Mouse (Mus musculus): ENCODE results near the gene Cd80. TPM values are rescaled to one million over a fixed set of nuclear protein-coding genes. Genes with fewer than 3 reads are reported as not detected.

The Cd80 gene
- 0.32 and 0.33 TPM in 2 replicates for polyA plus RNA-seq (2012; rRNA removed)

DNA sequence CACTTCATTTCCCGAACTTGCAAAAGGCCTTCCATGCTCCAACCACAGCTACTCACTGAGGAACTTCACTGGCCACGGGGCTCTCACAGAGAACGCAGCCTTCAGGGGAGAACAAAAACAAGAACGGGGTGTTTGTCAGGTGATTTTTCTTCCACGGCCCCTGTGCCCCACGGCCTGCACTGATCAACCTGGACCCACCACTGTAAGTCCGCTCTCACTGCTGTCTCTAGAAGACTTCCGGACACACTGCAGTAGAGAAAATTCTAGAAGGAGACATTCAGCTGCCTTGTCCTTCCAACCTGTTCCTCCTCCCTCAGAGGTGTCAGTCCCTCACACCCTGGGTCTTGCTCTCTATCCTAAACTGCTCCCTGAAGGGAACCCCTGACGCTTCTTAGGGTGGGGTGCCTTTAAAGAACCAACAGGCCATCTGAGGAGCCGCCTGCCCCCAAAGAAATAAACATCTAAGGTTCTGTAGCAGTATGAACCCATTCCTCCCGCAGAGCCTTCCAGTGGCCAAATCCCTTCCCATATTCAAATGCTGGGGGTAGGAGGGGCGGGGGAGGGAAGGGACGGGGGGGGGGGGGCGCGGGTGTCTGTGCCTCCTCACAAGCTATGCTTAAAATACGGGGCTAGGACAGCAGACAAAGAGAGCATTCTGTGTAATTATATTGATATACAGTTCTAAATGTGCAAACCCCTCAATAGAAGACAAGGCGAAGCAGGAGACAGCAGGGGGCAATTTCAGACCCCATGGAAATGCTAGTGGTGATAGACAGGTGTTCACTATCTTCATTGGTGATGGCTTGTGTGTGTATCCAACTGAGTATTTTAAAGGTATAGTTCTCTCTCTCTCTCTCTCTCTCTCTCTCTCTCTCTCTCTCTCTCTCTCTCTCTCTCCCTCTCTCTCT, at the start of gene Cd80:
TSS of gene Cd80 (plus strand) at position 51 of the 908 bp plus-strand sequence.
- no peak for TF ChIP-seq POLR2A (IDR thresholded peaks at IDR 0.05; ENCODE audit: borderline replicate concordance, extremely low read depth, insufficient read depth, insufficient read length, poor library complexity, severe bottlenecking)
- TF ChIP-seq CTCF (IDR thresholded peaks at IDR 0.05; ENCODE audit: borderline replicate concordance, extremely low read depth, insufficient read depth, insufficient read length): no peak
- DNase-seq (ENCODE audit: low read depth): no peak

DNA sequence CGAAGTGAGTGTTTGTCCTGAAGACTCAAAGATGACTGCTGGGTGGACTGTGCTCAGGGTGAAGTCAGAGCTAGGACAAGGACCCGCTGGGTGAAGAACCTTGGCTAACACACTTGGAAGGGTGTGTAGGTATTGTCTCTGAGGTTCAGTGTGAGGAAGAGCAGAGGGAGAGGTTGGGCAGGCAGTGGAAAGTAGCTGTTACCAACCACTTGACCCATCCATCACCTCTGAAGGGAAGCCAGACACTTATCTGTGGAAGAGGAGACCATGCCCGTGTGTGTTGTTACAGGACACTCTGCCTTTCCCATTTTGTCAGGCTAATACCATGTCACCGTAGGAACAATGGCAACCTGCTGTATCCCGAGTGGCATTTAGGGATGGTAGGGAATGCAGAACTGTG, 49.1 kb upstream of the Cd80 start:
- no peak for TF ChIP-seq CTCF (IDR thresholded peaks at IDR 0.05; ENCODE audit: borderline replicate concordance, extremely low read depth, insufficient read depth, insufficient read length)
- no peak for TF ChIP-seq POLR2A (IDR thresholded peaks at IDR 0.05; ENCODE audit: borderline replicate concordance, extremely low read depth, insufficient read depth, insufficient read length, poor library complexity, severe bottlenecking)

DNA sequence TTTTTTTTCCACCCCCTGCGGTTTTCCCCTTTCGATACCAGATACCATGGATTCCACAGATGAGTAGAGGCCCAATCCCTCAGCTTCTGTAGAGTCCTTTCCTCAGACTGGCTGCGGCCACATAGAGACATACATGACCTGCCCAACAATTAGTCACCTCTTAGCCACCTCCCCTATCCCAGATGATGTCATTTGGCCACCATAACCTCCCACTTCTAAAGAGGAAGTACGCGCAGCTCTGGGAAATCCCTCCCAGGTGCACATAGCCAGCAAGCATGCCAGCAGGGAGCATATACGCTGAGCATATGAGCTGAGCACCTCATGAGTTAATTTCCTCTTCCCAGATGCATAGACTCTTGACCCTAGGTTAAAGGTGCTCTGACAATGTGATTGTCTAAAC, 48.7 kb upstream of the Cd80 start:
- TF ChIP-seq POLR2A (IDR thresholded peaks at IDR 0.05; ENCODE audit: borderline replicate concordance, extremely low read depth, insufficient read depth, insufficient read length, poor library complexity, severe bottlenecking) (no peak), CTCF (IDR thresholded peaks at IDR 0.05; ENCODE audit: borderline replicate concordance, extremely low read depth, insufficient read depth, insufficient read length) (no peak)
- DNase-seq (ENCODE audit: low read depth): no peak

More for the DNA sequence above, 49.1 kb upstream of the Cd80 start:
- DNase-seq (ENCODE audit: low read depth): no peak

DNA sequence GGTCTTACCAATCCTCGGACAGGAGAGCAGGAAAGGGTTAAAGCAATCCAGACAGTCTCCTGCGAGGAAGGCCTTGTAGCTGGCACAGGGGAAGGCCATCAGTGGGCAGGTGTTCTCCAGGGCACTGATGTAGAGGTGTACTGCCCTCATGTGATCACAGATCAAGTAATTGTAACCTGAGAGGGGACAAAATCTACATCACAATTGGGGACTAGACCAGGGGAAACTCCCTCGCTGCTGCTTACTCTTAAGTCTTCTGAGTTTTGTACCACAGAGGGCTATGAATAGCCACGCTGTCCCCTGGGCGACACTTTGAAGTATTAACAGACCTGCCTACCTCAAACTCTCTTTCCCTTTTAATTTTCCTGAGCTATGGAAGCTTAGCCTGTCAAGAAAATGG, 47.8 kb upstream of the Cd80 start:
- DNase-seq (ENCODE audit: low read depth): no peak
- TF ChIP-seq CTCF (IDR thresholded peaks at IDR 0.05; ENCODE audit: borderline replicate concordance, extremely low read depth, insufficient read depth, insufficient read length) (no peak), POLR2A (IDR thresholded peaks at IDR 0.05; ENCODE audit: borderline replicate concordance, extremely low read depth, insufficient read depth, insufficient read length, poor library complexity, severe bottlenecking) (no peak)

- TF ChIP-seq CTCF (IDR thresholded peaks at IDR 0.05; ENCODE audit: borderline replicate concordance, extremely low read depth, insufficient read depth, insufficient read length) (no peak), POLR2A (IDR thresholded peaks at IDR 0.05; ENCODE audit: borderline replicate concordance, extremely low read depth, insufficient read depth, insufficient read length, poor library complexity, severe bottlenecking) (no peak)
- no peak for DNase-seq (ENCODE audit: low read depth)
Measured at GRCm38 (mm10) chr16:38408416-38408815, 46.9 kb upstream of the Cd80 start.

GRCm38 (mm10) chr16:38414953-38415352, 40.4 kb upstream of the Cd80 start:
- no peak for DNase-seq (ENCODE audit: low read depth)
- TF ChIP-seq CTCF (IDR thresholded peaks at IDR 0.05; ENCODE audit: borderline replicate concordance, extremely low read depth, insufficient read depth, insufficient read length): no peak

- TF ChIP-seq CTCF (IDR thresholded peaks at IDR 0.05; ENCODE audit: borderline replicate concordance, extremely low read depth, insufficient read depth, insufficient read length): no peak
- TF ChIP-seq POLR2A (IDR thresholded peaks at IDR 0.05; ENCODE audit: borderline replicate concordance, extremely low read depth, insufficient read depth, insufficient read length, poor library complexity, severe bottlenecking): no peak
- DNase-seq (ENCODE audit: low read depth): no peak
Measured at GRCm38 (mm10) chr16:38425374-38425773, 30.0 kb upstream of the Cd80 start.

DNA sequence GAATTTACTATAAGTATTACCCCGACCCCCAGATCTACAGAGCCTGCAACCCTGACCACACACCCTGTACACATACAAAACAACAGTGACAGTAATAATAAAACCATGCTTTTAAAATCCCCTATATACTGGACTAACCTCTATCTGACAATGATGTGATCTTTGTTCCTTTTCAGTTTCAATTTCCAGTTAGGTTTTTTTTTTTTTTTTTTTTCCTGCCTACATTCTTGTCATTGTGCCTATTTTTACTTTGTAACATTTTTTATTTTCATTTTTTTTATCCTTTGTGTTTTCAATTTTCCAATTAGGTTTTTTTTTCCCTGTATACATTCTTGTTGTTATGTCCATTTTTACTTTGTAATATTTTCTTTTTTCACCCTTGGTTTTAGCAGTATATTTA, 29.6 kb upstream of the Cd80 start:
- DNase-seq (ENCODE audit: low read depth): no peak
- TF ChIP-seq CTCF (IDR thresholded peaks at IDR 0.05; ENCODE audit: borderline replicate concordance, extremely low read depth, insufficient read depth, insufficient read length) (no peak), POLR2A (IDR thresholded peaks at IDR 0.05; ENCODE audit: borderline replicate concordance, extremely low read depth, insufficient read depth, insufficient read length, poor library complexity, severe bottlenecking) (no peak)

DNA sequence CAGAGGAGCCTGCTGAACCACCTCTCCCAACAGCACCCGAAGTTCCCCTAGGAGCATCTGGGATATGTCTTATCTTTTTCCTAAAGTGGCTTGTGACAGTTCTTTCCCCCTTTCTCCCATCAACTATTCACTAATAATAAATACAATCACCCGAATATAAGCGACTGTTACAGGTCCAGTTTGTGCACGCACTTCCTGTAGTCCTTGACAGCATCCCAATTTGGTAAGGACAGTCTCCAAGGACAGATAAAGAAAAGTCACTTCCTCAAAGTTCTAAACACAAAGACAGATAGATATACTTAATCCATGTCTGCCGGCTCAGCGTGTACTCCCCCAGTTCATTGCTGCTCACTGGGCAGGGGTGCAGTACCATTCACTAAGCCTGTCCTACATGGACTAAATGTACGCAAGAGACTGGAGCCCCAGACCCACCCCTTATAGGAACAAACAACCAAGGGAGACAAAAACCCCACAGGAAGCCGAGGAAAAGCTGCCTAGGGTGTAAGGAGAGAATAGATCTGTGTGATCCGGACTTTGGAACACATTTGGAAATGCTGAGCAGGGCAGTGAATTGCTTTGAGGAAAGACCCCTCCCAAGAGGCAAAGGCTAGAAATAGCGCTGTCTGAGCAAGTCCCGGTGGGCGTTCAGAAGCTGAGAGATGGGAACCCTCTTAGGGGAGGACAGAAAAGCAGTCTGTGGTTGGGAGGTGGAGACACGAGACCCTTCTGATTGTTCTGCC, 23.7 kb upstream of the Cd80 start:
- no peak for TF ChIP-seq POLR2A (IDR thresholded peaks at IDR 0.05; ENCODE audit: borderline replicate concordance, extremely low read depth, insufficient read depth, insufficient read length, poor library complexity, severe bottlenecking)
- DNase-seq (ENCODE audit: low read depth): peak; percentile 0

DNA sequence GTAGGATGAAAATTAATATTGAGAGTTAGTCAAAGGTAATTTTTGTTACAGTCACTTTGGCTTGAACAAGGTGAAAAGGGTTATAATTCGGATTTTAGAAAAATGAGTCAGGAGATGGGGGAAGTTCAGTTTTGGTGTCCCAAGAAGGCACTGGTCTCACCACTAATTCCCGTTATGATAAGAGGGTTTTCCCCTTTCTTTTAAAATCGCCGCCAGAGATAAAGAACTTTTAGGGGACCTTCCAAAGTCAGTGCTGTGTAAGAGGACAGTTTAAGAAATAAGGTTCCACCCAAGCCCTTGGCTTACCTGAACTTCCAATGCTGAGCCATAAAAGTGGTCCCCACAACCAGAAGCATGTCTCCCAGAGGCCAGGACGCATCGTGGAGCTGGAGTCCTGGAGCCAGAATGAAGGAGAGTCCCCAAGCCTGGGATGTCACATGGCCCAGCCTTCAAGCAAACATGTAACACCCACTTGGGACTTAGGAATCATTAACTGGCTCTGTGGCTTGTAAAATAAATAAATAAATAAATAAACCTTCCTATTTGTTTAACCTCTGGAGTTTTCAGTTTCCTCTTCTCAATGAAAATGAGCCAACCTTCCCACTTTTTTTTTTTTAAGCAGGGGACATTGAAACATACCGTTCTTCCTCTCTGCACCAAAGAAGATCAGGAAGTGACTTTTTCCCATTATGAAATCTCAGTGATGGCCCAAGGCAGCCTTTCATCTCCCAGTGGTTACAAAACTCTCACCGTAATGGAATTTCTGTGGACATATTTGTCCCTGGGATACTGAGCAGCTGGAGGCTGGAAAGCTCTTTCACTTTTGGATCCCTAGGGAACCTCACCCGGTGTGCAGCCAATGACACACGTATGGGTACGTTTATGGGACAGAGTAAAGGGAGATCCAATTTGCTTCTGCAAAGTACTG, 22.6 kb upstream of the Cd80 start, which contains the start of gene Pla1a:
TSS of gene Pla1a (minus strand) at position 648 of the 928 bp plus-strand sequence.
- TF ChIP-seq POLR2A (IDR thresholded peaks at IDR 0.05; ENCODE audit: borderline replicate concordance, extremely low read depth, insufficient read depth, insufficient read length, poor library complexity, severe bottlenecking): no peak
- no peak for TF ChIP-seq CTCF (IDR thresholded peaks at IDR 0.05; ENCODE audit: borderline replicate concordance, extremely low read depth, insufficient read depth, insufficient read length)
- no peak for DNase-seq (ENCODE audit: low read depth)

- TF ChIP-seq CTCF (IDR thresholded peaks at IDR 0.05; ENCODE audit: borderline replicate concordance, extremely low read depth, insufficient read depth, insufficient read length): no peak
- no peak for TF ChIP-seq POLR2A (IDR thresholded peaks at IDR 0.05; ENCODE audit: borderline replicate concordance, extremely low read depth, insufficient read depth, insufficient read length, poor library complexity, severe bottlenecking)
- no peak for DNase-seq (ENCODE audit: low read depth)
Measured at GRCm38 (mm10) chr16:38433514-38433913, 21.8 kb upstream of the Cd80 start.

All from brain, embryonic 14.5 days (tissue).